Mouse (Mus musculus): ENCODE results near the gene Foxj1.

Gene Foxj1

DNA sequence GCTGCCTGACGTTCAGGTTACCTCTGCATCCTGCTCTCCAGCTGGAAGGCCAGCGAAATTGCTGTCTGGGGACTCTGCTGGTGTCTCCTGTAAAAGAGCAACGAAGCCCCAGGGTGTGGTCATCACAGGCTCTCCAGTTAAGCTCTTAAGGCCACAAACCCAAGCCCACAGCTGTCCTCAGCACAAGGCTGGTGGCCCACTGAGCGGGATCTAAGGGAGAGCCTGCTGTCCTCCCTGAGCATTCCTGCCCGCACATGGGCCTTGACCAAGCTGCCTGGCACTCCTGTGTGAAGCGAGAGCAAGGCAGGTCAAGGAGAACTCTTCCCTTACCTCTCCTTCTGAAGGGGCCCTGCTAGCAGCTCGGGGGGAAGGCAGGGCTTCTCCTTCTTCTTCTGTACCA lies 11.8 kb upstream of the Foxj1 start:
- in situ Hi-C loops (cut with MboI; ENCODE audit: low sequenced_read_pairs), result no loop called here

DNA sequence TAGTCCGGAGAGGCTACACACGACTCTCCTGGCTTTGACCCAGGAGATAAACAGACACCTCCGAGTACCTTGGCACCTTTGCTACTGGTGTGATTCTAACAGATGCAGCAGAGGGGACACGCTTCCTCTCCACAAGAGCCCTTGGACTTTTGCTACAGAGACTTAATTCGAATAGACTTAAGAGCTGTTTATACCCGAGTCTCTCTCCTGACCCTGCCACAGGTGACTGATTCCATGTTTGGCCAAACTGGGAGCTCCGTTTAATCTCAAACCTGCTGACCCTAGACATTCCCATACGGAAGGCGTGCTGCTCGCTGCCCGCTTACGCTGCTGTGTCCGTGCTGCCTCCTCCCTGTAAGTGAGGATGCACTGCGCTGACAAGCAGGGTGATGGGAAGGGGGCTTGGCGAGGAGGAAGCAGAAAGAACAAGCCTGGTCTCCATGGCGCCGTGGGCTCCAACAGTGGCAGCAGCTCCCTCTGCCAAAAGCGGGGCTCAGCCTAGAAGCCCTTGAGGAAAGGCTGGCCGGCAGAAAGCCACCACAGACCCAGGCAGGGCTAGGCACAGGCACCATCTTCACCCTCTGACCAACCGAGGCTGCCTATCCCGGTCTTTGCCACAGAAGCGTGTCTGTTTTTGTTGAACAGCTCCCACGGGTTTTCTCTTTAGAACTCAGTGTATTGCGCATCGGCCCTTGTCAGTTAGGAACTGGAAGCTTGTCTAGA lies 7.0 kb upstream of the Foxj1 start:
- in situ Hi-C loops (cut with MboI; ENCODE audit: low sequenced_read_pairs), result no loop called here

DNA sequence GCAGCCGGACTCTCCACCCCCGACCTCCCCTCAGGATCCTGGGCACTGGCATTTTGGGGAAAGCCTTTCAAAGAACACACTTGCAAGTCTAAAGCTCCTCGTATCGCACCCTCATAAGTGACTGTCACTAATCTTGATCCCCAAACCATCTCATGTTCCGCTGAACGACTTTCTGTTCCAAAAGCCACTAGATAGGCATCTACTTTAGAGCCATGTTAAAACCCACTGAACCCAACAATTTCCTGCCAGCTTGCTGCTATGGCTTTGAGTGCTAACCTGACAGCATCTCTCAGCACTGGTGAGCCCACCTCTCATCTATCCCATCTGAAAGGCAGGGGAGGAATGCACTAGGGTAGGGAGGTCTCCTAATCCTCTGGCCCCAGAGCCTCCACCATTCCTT lies 2.3 kb upstream of the Foxj1 start:
- in situ Hi-C loops (cut with MboI; ENCODE audit: low sequenced_read_pairs), result no loop called here

DNA sequence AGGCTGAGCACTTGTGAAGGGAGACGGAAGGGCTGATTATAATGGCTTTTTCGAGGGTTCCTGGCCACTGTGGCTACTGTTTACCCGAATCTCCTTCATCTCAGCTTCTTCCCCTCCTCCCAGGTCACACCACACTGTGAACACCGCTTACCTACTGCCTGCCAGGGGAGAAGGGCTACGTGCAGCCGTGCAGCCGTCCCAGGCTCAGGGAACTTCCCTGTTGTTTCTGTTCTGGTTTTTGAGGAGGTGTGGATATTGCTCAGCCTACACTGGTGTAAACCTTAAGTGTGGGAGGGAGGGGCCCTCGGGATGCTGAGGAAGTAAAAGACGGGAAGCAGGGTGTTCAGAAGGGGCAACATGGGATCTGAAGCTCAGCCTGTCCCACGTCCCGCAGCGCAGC lies 1.8 kb upstream of the Foxj1 start:
- in situ Hi-C loops (cut with MboI; ENCODE audit: low sequenced_read_pairs), result no loop called here

DNA sequence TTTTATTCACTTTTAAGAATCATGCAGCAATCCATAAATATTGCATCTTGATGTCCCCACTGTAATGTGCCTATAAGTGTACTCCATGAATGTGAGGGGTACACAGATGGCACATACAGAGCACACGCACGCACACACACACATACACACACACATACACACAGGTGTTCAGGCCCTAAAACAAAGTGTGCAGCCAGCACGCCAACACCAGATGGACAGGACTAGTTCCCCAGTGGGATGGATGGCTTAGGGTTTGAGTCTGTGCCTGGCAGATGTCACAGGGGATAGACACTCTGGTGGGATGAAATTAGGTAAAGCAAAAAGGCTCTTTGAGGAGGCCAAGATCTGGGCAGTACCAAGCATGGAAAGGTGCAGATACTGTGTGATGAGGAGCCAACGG lies 1.2 kb upstream of the Foxj1 start:
- in situ Hi-C loops (cut with MboI; ENCODE audit: low sequenced_read_pairs), result no loop called here

DNA sequence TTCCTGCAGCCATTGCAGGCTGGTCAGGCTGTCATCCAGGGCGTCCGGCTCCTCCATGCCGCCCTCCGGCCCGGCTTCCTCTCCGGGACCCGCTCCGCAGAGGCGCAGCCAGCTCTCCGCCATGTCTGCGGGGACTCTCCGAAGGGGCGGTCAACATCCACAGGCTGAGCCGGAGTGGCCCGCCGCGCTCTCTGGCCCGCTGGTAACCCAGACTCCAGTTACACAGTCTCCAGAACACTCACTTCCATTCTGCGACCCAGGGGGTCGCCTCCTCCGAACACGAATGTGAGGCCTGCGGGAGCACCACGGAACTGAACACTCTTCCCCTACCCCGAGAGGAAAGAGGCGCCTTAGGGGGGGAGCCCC lies 799 bp downstream of the Foxj1 start:
- in situ Hi-C loops (cut with MboI; ENCODE audit: low sequenced_read_pairs), result no loop called here

DNA sequence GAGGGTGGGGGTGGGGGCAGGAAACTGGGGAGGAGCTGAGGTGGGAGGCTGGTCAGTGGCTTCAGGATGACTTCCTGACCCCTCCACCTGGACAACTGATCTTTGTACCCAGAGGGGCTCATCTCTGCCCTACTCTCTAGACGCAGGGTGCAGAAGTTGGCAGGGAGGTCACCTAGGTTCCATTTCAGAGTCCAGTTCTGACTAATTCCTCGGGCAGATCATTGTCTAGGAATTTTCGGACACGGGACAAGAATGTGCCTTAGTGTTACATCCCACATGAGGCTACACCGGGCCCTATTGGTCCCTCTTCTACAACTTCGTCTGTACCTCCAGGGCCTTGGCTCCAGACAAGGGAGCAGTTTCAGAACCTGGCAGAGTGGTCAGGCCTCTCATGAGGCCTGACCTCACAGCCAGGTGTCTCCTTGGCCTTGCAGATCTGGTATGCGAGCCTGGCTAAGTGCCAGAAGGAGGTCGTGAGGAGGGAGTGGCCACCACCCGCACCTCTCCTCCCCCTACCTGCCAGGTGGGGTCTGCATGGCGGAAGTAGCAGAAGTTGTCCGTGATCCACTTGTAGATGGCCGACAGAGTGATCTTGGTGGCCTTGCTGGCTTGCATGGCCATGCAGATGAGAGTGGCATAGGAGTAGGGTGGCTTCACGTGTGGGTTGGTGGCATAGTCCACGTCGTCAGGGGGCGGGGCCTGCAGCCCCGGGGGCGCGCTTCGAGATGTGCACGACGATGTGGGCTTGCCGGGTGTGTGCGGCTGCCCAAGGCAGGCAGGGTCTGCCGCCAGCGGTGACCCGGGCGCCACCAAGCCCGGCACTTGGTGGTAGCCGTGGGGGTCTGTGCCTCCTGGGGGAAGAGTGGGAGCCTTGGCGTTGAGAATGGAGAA lies 1.4 kb downstream of the Foxj1 start:
- in situ Hi-C loops (cut with MboI; ENCODE audit: low sequenced_read_pairs), result no loop called here

DNA sequence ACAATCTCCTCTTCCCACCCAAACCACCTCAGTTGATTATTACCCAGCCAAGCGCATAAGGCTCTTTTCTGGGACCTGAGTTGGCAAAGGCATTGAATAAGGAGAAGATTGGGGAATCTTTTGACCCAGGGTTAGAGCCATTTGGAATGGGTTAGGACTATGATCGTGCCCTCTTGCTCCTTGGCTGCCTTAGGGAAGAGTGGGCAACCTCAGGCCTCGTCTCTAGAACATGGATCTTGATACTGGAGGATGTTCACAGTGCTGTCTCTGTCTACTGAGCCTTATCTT lies 2.3 kb downstream of the Foxj1 start:
- in situ Hi-C loops (cut with MboI; ENCODE audit: low sequenced_read_pairs), result no loop called here

DNA sequence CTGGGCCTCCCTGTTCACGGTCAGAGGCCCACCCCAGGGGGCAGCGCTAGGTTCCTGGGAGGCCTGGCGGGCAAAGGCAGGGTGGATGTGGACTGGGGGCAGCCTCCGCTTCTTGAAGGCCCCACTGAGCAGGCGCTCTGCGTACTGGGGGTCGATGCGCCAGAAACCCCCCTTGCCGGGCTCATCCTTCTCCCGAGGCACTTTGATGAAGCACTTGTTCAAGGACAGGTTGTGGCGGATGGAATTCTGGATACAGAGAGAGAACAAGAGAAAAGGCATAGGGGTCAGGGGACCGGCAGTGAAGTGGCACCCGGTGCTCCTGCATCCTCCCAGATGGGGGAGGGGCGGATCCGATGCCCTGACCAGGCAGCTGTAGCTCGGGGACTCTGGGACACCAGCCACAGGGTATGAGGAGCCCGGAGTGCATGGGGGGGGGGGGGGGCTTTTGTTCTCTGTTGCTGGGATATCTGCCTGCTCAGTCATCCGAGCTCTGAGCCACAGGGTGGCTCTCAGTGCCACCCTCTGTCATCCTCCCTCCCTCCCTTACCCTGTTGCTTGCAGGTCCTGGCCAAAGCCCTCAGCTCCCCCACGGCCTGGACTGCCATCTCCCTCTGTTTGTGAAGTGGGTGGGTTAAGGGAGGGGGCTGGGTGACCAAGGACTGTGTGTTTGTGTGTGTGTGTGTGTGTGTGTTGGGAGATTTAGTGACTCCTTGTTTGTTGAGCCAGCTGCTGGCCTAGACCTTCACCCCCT lies 2.8 kb downstream of the Foxj1 start:
- in situ Hi-C loops (cut with MboI; ENCODE audit: low sequenced_read_pairs), result no loop called here

DNA sequence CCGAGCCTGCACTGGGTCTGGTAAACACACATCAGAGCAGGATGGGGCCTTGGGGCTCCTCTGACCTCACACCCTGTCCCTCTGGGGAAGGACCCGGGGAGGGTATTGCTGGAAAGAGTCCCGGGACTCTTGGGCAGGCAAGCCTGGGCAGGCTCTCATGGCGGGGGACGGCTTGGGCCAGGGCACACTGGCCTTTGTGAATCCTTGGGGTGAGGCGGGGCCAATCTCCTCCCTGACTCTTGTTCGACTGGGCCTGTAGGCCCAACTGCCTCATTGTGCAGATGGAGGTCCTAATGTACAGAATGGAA lies 5.0 kb downstream of the Foxj1 start:
- in situ Hi-C loops (cut with MboI; ENCODE audit: low sequenced_read_pairs), result no loop called here

DNA sequence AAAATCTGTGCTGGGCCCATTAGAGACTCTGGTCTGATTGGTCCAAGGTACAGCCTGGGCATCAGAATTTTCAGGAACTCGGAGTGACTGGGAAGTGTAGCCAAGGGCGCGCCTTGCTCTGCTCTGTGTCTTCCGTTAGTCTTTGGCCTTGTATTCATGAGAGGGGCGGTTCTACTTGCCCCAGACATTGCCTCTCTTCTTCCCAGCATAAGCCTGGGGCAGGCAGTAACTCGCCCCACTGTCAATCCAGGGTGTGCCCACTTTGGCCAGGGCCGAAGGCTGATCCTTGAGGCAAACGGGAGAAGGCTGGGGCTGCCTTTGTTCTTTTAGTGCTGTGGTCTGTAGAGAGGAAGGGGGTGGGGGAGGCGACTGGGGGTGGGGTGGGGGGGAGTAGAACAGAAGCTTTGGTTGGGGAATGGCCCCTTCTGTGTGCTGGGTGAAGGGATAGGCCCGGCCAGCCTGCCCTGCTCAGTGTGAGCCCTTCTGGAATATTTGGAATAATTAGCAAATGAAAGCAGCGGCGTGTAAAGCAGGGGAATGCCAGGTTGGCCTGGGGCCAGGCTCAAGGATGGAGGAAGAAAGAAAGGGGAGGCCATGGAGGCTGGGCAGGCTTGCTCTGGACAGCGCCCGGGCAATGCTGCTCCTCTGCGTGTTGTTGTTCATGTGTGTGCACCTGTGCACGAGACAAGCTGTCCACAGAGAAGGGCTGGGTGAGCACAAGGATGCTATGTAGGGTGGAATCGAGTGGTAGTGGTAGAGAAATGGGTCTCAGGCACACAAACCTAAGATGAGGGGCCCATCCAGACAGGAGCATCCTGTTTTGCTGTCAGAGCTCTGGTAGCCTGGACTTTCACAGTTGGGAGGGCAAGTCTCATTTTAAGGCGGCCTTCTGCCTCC lies 5.6 kb downstream of the Foxj1 start:
- in situ Hi-C loops (cut with MboI; ENCODE audit: low sequenced_read_pairs), result no loop called here

DNA sequence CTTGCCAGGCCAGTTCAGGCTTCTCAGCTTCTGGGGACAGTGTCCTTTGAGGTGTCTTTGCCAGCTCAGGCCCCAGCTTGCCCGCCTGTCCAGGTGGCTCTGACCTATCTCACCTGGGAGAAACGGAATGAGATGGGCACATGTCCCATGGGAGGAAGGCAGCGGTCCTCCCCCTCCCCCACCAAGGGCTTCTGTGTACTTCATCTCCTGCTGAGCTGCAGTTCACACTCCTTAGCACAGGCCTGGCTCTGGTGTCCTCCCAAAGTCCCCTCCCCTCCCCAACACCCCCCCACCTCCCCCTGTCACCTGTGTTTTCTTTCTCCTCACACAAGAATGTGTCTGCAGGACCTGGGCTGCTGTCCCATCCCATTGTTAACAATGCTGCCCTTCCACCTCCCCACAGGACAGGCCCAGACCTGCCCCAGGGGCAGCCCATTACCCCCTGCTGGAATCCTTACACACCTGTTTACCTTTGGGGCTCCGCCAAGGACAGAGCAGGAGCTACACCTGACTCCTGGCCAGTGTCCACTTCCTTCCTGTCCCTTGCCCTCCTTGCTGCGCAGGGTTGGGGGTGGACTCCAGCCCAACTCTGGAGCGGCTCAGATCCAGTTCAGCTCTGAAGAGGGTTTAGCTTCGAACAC lies 8.1 kb downstream of the Foxj1 start:
- in situ Hi-C loops (cut with MboI; ENCODE audit: low sequenced_read_pairs), result no loop called here

DNA sequence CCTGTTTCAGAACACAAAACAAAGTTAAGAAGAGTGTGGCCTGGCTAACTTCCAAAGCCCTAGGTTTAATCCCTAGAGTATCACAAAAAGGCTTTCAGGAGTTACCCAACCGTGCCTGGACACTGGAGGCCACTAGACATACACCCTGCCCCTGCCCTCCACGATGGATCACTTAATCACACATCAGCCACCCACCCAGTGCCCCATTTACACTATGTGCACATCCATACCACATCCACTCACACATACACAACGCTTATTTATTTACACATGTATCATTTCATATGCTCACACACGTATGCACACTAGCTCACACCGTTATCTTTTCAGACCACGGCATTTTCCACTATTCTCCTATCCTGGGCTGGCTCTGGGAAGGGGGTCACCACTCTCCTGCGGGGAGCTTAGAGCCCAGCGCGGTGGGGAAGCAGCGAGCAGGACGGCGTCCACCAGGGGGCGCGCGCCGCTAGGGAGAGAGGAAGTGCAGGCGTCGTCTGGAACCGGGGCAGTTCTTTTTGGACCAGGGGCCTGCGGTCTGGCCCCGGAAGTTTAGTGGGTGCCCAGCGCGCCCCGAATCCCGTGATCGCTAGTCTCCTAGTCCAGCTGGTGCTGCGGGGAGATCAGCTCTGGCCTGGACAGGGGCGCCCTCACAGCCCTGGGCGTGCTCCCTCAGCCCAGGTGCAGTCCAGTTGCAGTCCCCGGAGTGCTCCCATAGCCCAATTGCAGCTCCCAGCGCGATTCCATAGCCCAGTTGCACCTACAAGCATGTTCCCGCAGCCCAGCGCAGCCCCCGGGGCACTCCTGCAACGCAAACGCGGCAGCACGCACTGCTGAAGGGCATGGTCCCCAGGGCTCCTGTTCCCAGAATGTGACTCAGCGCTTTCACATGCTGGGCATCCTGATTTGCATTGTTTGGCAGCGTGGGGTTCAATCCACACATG lies 16.2 kb downstream of the Foxj1 start:
- in situ Hi-C loops (cut with MboI; ENCODE audit: low sequenced_read_pairs), result loop anchor here (5.0 kb wide), 1 partner anchor 128 kb away; no protein-coding TSS in a partner anchor

DNA sequence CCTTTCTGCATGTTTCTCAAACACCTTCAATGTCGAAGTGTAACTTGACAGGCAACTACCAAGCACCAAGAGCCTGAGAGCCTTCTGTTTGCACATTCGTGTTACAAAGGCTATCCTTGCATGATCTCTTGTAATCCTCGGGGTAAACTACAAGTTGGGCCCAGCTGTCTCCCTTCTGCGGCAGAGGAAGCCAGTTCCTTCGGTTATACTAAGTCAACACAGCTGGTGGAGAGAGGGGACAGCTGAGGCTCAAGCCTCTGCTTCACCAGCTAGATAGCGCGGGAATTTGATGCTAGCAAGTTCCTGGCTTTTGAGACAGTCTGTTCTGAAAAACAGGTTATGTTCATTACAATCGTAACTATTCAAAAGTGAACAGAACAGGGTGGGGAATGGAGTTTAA lies 22.8 kb downstream of the Foxj1 start:
- in situ Hi-C loops (cut with MboI; ENCODE audit: low sequenced_read_pairs), result no loop called here

DNA sequence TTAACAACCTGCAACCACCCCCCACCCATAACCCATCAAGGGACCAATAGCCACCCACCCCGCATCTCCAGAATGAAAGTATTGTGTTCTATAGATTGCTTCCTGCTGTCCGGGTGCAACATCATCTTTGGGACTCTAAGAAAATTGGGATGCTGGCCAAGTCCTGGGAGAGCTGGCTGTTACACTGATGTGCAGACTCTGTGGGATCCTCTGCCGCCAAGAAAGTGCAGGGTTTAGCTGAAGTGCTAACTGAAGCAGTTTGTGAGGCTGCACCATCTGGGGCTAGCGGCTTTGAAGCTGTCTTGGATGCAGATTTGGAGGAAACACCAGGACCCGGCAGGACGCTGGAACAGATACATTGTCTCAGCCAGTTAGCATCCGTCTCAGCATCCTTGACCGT lies 24.0 kb downstream of the Foxj1 start:
- in situ Hi-C loops (cut with MboI; ENCODE audit: low sequenced_read_pairs), result no loop called here

DNA sequence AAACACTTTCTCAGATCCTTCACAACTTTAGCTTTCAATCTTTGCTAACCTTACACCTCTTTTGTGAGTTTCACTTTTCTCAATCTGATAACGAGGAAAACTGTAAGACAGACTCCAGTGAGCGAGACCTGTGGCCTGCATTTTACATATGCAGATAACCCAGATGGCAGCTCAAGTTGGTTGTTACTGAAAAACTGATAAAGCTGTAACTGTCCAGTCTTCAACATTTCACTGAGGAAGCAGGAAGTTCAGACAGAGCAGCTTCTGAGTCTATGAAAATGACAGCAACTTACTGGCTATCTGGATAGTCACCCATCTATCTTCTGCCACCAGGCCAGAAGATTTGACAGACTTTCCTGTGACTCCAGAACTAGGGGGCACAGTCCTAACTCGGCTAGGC lies 25.6 kb downstream of the Foxj1 start:
- in situ Hi-C loops (cut with MboI; ENCODE audit: low sequenced_read_pairs), result no loop called here

DNA sequence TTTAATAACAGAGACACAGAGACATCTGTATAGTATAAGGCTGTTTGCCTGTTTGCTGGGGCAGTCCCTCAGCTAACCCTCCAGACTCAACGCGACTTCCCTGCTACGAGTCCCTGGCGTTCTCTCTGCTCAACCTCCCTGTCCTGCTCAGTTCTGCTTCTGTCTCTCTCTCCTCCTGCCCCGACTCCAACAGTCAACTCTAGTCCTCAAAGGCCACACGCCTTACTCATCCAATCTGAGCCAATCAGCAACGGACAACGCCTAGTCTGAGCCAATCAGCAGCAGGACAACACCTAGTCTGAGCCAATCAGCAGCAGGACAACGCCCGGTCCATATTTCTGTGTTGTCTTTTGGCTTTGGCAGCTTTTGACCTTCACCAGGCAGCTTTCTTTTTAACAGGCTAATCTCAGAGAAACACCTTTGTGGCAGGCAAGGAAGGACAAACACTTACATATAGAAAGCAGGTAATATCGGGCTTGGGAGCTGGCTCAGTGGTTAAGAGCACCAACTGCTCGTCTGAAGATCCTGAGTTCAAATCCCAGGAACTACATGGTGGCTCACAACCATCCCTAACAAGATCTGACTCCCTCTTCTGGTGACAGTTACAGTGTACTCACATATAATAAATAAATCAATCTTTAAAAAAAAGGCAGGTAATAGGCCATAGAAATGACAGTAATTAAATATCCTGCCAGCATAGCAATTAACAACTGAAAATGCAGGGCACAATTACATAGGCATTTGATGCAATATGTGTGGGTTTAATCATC lies 27.3 kb downstream of the Foxj1 start:
- in situ Hi-C loops (cut with MboI; ENCODE audit: low sequenced_read_pairs), result no loop called here

DNA sequence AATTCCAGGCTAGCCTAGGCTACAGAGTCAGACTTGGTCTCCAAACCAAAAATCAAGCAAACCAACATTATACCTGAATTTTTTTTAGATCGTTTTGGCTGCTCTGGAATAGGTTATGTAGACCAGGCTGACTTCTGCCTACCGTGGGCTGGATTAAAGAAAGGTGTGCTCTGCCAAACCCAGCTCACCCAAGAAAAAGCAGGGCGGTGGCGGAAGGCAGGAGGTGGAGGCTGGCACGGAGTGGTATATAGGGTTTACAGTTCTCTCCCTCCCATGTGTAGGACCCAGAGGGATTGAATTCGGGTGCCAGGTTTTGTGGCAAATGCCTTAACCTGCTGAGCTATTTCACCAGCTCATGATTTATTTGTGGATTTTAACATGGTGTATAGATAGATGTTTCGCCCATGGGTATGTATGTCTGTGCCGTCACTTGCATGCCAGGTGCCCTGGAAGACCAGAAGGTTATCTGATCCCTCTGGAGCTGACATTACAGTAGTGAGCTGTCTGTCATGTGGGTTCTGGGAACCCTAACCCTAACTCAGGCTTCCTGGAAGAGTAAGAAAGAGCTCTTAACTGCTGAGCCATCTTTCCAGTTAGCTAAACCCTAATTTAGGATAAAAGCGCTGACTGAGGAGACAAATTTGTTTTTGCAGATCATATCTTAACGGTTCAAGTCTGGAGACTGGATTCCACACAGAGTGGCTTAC lies 28.0 kb downstream of the Foxj1 start, which contains the start of gene Exoc7:
Gene Exoc7, minus strand, starts transcription at position 215 of the 707 bp plus-strand sequence.
- in situ Hi-C loops (cut with MboI; ENCODE audit: low sequenced_read_pairs), result no loop called here

All from CH12F3 (cell line).